Mouse (Mus musculus) hindbrain, embryonic 13.5 days (tissue): ENCODE measurements around the gene Gm20388. TPM values are rescaled to one million over a fixed set of nuclear protein-coding genes. Genes with fewer than 3 reads are reported as not detected.

Source experiments
- ATAC-seq: fragments of 200-750 bp; cut with Nextera tagmentation; 2 replicates; pipeline ENCODE4 v1.8.0; 2017; ENCODE audit warnings: moderate TSS enrichment; ENCODE audit not compliant: low FRiP score
- H3K27ac ChIP-seq: fragments of 300-500 bp; sonication (generic); 2 replicates; pipeline ENCODE4 v1.5.1; 2015; ENCODE audit warnings: inconsistent platforms, mild to moderate bottlenecking, moderate library complexity
- H3K27me3 ChIP-seq: fragments of 300-500 bp; sonication (generic); 2 replicates; pipeline ENCODE4 v1.6.1; 2015; ENCODE audit warnings: mild to moderate bottlenecking, inconsistent platforms
- H3K36me3 ChIP-seq: fragments of 300-500 bp; sonication (generic); 2 replicates; pipeline ENCODE4 v1.6.1; 2015; ENCODE audit warnings: mild to moderate bottlenecking, inconsistent platforms
- H3K4me1 ChIP-seq: fragments of 300-500 bp; sonication (generic); replicated peaks from 2 replicates; pipeline ENCODE4 v1.6.1; 2015; ENCODE audit warnings: inconsistent platforms
- H3K4me2 ChIP-seq: fragments of 300-500 bp; sonication (generic); 2 replicates; pipeline ENCODE4 v1.6.1; 2015; ENCODE audit warnings: inconsistent platforms, mild to moderate bottlenecking, moderate library complexity
- H3K4me3 ChIP-seq: fragments of 300-500 bp; sonication (generic); 2 replicates; pipeline ENCODE4 v1.5.1; 2015; ENCODE audit warnings: mild to moderate bottlenecking, inconsistent platforms
- H3K9ac ChIP-seq: fragments of 300-500 bp; sonication (generic); 2 replicates; pipeline ENCODE4 v1.6.1; 2015; ENCODE audit warnings: mild to moderate bottlenecking, inconsistent platforms
- H3K9me3 ChIP-seq: fragments of 300-500 bp; sonication (generic); 2 replicates; pipeline ENCODE4 v1.6.1; 2016; ENCODE audit warnings: inconsistent platforms
- WGBS: fragments of 180-500 bp; shearing (Covaris S2); methylation state at CpG from one replicate; pipeline ENCODE4 v1.1.7; 2015; 5-methylcytosine and 5-hydroxymethylcytosine counted together
- polyA plus RNA-seq: library from polyadenylated mRNA; unstranded; fragments of >200 nt; fragmentation: Nextera tagmentation; extraction: Ambion mirVana; gene quantifications from 2 replicates; pipeline ENCODE4 v1.2.1, GENCODE M21; 2015

Gm20388 gene
- polyA plus RNA-seq, 1 experiment from 2014 or later = 1.9 TPM

- Histone ChIP-seq H3K9me3 (no peaks in the 10 kb centered on the region), H3K27me3 (no peaks in the 10 kb centered on the region), H3K4me2 (no peak overlapping the region), H3K27ac (no peak overlapping the region), H3K36me3 (no peaks in the 10 kb centered on the region), H3K4me3 (no peak overlapping the region), H3K9ac (no peak overlapping the region), H3K4me1 (peaks cover 17% of the 10 kb centered on the region)
- ATAC-seq = no peak
- 76% methylated on average over 4 of the region's 4 CpGs for WGBS
Measured at GRCm38 (mm10) chr8:124192242-124192641, 4281.6 kb downstream of the Gm20388 start.

GRCm38 (mm10) chr8:124192976-124193375 lies 4282.3 kb downstream of the Gm20388 start:
- Histone ChIP-seq H3K9me3 (no peaks in the 10 kb centered on the region), H3K27ac (no peak overlapping the region), H3K36me3 (no peaks in the 10 kb centered on the region), H3K9ac (no peak overlapping the region), H3K27me3 (no peaks in the 10 kb centered on the region), H3K4me3 (no peak overlapping the region), H3K4me2 (no peak overlapping the region), H3K4me1 (peaks cover 17% of the 10 kb centered on the region)
- ATAC-seq = no peak
- WGBS = 90% methylated on average over 10 of the region's 10 CpGs

- Histone ChIP-seq H3K27ac (no peak overlapping the region), H3K4me1 (peaks cover 17% of the 10 kb centered on the region), H3K27me3 (no peaks in the 10 kb centered on the region), H3K36me3 (no peaks in the 10 kb centered on the region), H3K4me2 (no peak overlapping the region), H3K4me3 (no peak overlapping the region), H3K9me3 (no peaks in the 10 kb centered on the region), H3K9ac (no peak overlapping the region)
- ATAC-seq = no peak
- 65% methylated on average over 5 of the region's 5 CpGs for WGBS
Measured at GRCm38 (mm10) chr8:124193992-124194391, 4283.4 kb downstream of the Gm20388 start.

- H3K4me2 ChIP-seq = no peak overlapping the region
- no peak for ATAC-seq
- 56% methylated on average over 5 of the region's 5 CpGs for WGBS
Measured at GRCm38 (mm10) chr8:124196195-124196594, 4285.6 kb downstream of the Gm20388 start.

GRCm38 (mm10) chr8:124196797-124197196 lies 4286.2 kb downstream of the Gm20388 start:
- Histone ChIP-seq H3K27ac (no peak overlapping the region), H3K9me3 (no peaks in the 10 kb centered on the region), H3K36me3 (no peaks in the 10 kb centered on the region), H3K4me3 (no peak overlapping the region), H3K4me2 (no peak overlapping the region), H3K27me3 (no peaks in the 10 kb centered on the region), H3K4me1 (peaks cover 19% of the 10 kb centered on the region), H3K9ac (no peak overlapping the region)
- no peak for ATAC-seq
- 70% methylated on average over 5 of the region's 5 CpGs for WGBS

More at GRCm38 (mm10) chr8:124196195-124196594, 4285.6 kb downstream of the Gm20388 start:
- no peaks in the 10 kb centered on the region for H3K9me3 ChIP-seq
- H3K9ac ChIP-seq = no peak overlapping the region
- H3K27ac ChIP-seq = no peak overlapping the region
- H3K4me1 ChIP-seq = peaks cover 19% of the 10 kb centered on the region
- no peak overlapping the region for H3K4me3 ChIP-seq
- no peaks in the 10 kb centered on the region for H3K36me3 ChIP-seq
- no peaks in the 10 kb centered on the region for H3K27me3 ChIP-seq

GRCm38 (mm10) chr8:124198230-124198629 lies 4287.6 kb downstream of the Gm20388 start:
- H3K4me2 ChIP-seq = no peak overlapping the region
- H3K9ac ChIP-seq = no peak overlapping the region
- WGBS = 82% methylated on average over 7 of the region's 7 CpGs
- H3K4me3 ChIP-seq = no peak overlapping the region
- H3K27ac ChIP-seq = no peak overlapping the region
- H3K36me3 ChIP-seq = no peaks in the 10 kb centered on the region
- no peak for ATAC-seq
- peaks cover 27% of the 10 kb centered on the region for H3K4me1 ChIP-seq
- H3K27me3 ChIP-seq = no peaks in the 10 kb centered on the region
- no peaks in the 10 kb centered on the region for H3K9me3 ChIP-seq

GRCm38 (mm10) chr8:124200400-124200799 lies 4289.8 kb downstream of the Gm20388 start:
- no peak for ATAC-seq

GRCm38 (mm10) chr8:124201706-124202105 lies 4291.1 kb downstream of the Gm20388 start:
- ATAC-seq = no peak
- Histone ChIP-seq H3K9me3 (no peaks in the 10 kb centered on the region), H3K36me3 (no peaks in the 10 kb centered on the region), H3K4me2 (no peak overlapping the region), H3K4me3 (no peak overlapping the region), H3K9ac (no peak overlapping the region), H3K27ac (no peak overlapping the region), H3K27me3 (no peaks in the 10 kb centered on the region), H3K4me1 (peaks cover 19% of the 10 kb centered on the region)
- 87% methylated on average over 8 of the region's 8 CpGs for WGBS

More at GRCm38 (mm10) chr8:124200400-124200799, 4289.8 kb downstream of the Gm20388 start:
- Histone ChIP-seq H3K4me3 (no peak overlapping the region), H3K36me3 (no peaks in the 10 kb centered on the region), H3K9me3 (no peaks in the 10 kb centered on the region), H3K4me1 (peaks cover 25% of the 10 kb centered on the region), H3K27me3 (no peaks in the 10 kb centered on the region), H3K9ac (no peak overlapping the region), H3K27ac (0 out of 2 replicates have a peak overlapping the region, but pooled peaks have one; percentile 18), H3K4me2 (no peak overlapping the region)
- 44% methylated on average over 7 of the region's 7 CpGs for WGBS

GRCm38 (mm10) chr8:124202895-124203294 lies 4292.3 kb downstream of the Gm20388 start:
- no peak overlapping the region for H3K27ac ChIP-seq
- H3K27me3 ChIP-seq = no peaks in the 10 kb centered on the region
- H3K9ac ChIP-seq = no peak overlapping the region
- peaks cover 19% of the 10 kb centered on the region; the same call in 1 of the 2 replicates for H3K4me1 ChIP-seq
- ATAC-seq = no peak
- no peak overlapping the region for H3K4me2 ChIP-seq
- H3K36me3 ChIP-seq = no peaks in the 10 kb centered on the region
- no peaks in the 10 kb centered on the region for H3K9me3 ChIP-seq
- WGBS = 82% methylated on average over 5 of the region's 5 CpGs
- H3K4me3 ChIP-seq = no peak overlapping the region

GRCm38 (mm10) chr8:124204001-124204601 lies 4293.5 kb downstream of the Gm20388 start:
- Histone ChIP-seq H3K36me3 (no peaks in the 10 kb centered on the region), H3K9me3 (no peaks in the 10 kb centered on the region), H3K4me3 (no peak overlapping the region), H3K4me1 (peaks cover 19% of the 10 kb centered on the region; the same call in 1 of the 2 replicates), H3K27me3 (no peaks in the 10 kb centered on the region), H3K27ac (no peak overlapping the region), H3K9ac (no peak overlapping the region), H3K4me2 (no peak overlapping the region)
- no peak for ATAC-seq
- WGBS = 59% methylated on average over 13 of the region's 13 CpGs

- Histone ChIP-seq H3K9me3 (no peaks in the 10 kb centered on the region), H3K4me1 (no peaks in the 10 kb centered on the region), H3K27me3 (no peaks in the 10 kb centered on the region), H3K9ac (no peak overlapping the region), H3K4me3 (no peak overlapping the region), H3K27ac (no peak overlapping the region), H3K36me3 (no peaks in the 10 kb centered on the region), H3K4me2 (no peak overlapping the region)
- WGBS = 85% methylated on average over 2 of the region's 2 CpGs
- ATAC-seq = no peak
Measured at GRCm38 (mm10) chr8:124212148-124212547, 4301.5 kb downstream of the Gm20388 start.

- no peak overlapping the region for H3K27ac ChIP-seq
- no peaks in the 10 kb centered on the region for H3K4me1 ChIP-seq
- no peaks in the 10 kb centered on the region for H3K27me3 ChIP-seq
- no peaks in the 10 kb centered on the region for H3K36me3 ChIP-seq
- no peak for ATAC-seq
- H3K9me3 ChIP-seq = no peaks in the 10 kb centered on the region
- H3K4me2 ChIP-seq = no peak overlapping the region
- no peak overlapping the region for H3K4me3 ChIP-seq
- no peak overlapping the region for H3K9ac ChIP-seq
Measured at GRCm38 (mm10) chr8:124216951-124217350, 4306.3 kb downstream of the Gm20388 start.

- Histone ChIP-seq H3K9me3 (no peaks in the 10 kb centered on the region), H3K27me3 (no peaks in the 10 kb centered on the region), H3K4me2 (no peak overlapping the region), H3K4me1 (peaks cover 31% of the 10 kb centered on the region), H3K4me3 (no peak overlapping the region), H3K36me3 (no peaks in the 10 kb centered on the region), H3K27ac (no peak overlapping the region), H3K9ac (no peak overlapping the region)
- no peak for ATAC-seq
- WGBS = 81% methylated on average over 2 of the region's 2 CpGs
Measured at GRCm38 (mm10) chr8:124229883-124230282, 4319.2 kb downstream of the Gm20388 start.
